Comparison of ENCODE assay signal across 13 mouse cellular contexts in genomic region chr13:63268776-63269175, GRCm38 (mm10).
DNase-seq lines count a peak whose midpoint lies in the region; ATAC-seq and TF ChIP-seq lines count a peak whose summit lies in the region.
"Had no signal": no experiment of that assay in that cellular context is flagged by ENCODE, and none has a peak within 500 bp of the region (broad histone marks: within the 10 kb centered on the region; RNA-seq: fewer than 3 reads in every experiment).

No protein-coding gene starts in this region.

- peaks cover 12% of the 10 kb centered on the region for H3K79me2 ChIP-seq in heart, adult 2 months (replicated peaks; ENCODE audit: control insufficient read depth, insufficient read depth, low read length)
- peaks cover 39% of the 10 kb centered on the region for H3K79me2 ChIP-seq in liver, adult 2 months (ENCODE audit: control insufficient read depth, insufficient read depth, low read length)

- no peak for DNase-seq in heart, adult 2 months
- no peak for DNase-seq in heart, postnatal 10 days
- DNase-seq in liver, adult 2 months (ENCODE audit: extremely low read depth, low read depth, low spot score): no peak
- no peak for DNase-seq in liver, embryonic 11.5 days (ENCODE audit: low spot score)
- no peak for DNase-seq in embryo, embryonic 9.5 days (ENCODE audit: extremely low spot score)
- DNase-seq in gastrocnemius, postnatal 4 days (ENCODE audit: low spot score in 2 of 2): no peak
- DNase-seq: adrenal gland, postnatal 36 days; lung, postnatal 14 days; spleen, adult 18-20 months had no signal

- no peak for TF ChIP-seq CTCF in heart, adult 2 months (IDR thresholded peaks at IDR 0.05)
- no peak for TF ChIP-seq CTCF in liver, adult 2 months (IDR thresholded peaks at IDR 0.05; ENCODE audit: low read depth, low read length)

- TF ChIP-seq EP300 in heart, adult 2 months (IDR thresholded peaks at IDR 0.05; ENCODE audit: insufficient read depth, low read depth, low read length): no peak

- H3K36me3 ChIP-seq in heart, adult 2 months (ENCODE audit: control insufficient read depth, insufficient read depth, low read length): peaks cover 56% of the 10 kb centered on the region
- H3K36me3 ChIP-seq in liver, adult 2 months (ENCODE audit: control insufficient read depth, insufficient read depth, low read length): peaks cover 3% of the 10 kb centered on the region; the same call in 1 of the 2 replicates
- H3K36me3 ChIP-seq in liver, embryonic 11.5 days (ENCODE audit: control insufficient read depth, insufficient read depth, low read length): 0 out of 2 replicates have a peak, but pooled peaks cover 3% of the 10 kb centered on the region
- no peaks in the 10 kb centered on the region for H3K36me3 ChIP-seq in intestine, embryonic 16.5 days (ENCODE audit: control insufficient read depth, insufficient read depth, low read length)
- H3K36me3 ChIP-seq in stomach, embryonic 16.5 days (ENCODE audit: control insufficient read depth, insufficient read depth, low read length): no peaks in the 10 kb centered on the region
- H3K36me3 ChIP-seq: midbrain, embryonic 13.5 days had no signal

- TF ChIP-seq POLR2A in heart, adult 2 months (IDR thresholded peaks at IDR 0.05; ENCODE audit: insufficient read depth, low read depth, low read length): no peak
- no peak for TF ChIP-seq POLR2A in liver, adult 2 months (IDR thresholded peaks at IDR 0.05; ENCODE audit: extremely low read depth, insufficient read depth, low read length)

- intact Hi-C loops in heart, adult 2 months (cut with DNase I): no loop called here
- intact Hi-C loops in heart, postnatal 10 days (cut with DNase I): no loop called here

- H3K9ac ChIP-seq in heart, adult 2 months (ENCODE audit: low read depth, low read length): no peak overlapping the region
- H3K9ac ChIP-seq in liver, adult 2 months (ENCODE audit: low read depth, low read length): no peak overlapping the region
- H3K9ac ChIP-seq in liver, embryonic 11.5 days (ENCODE audit: low read depth, low read length): no peak overlapping the region
- no peak overlapping the region for H3K9ac ChIP-seq in intestine, embryonic 16.5 days (ENCODE audit: low read depth, low read length)
- H3K9ac ChIP-seq in stomach, embryonic 16.5 days (ENCODE audit: low read length): no peak overlapping the region
- H3K9ac ChIP-seq: hindbrain, embryonic 14.5 days; midbrain, embryonic 13.5 days had no signal

- no peak overlapping the region for H3K4me3 ChIP-seq in heart, adult 2 months
- no peak overlapping the region for H3K4me3 ChIP-seq in liver, adult 2 months (ENCODE audit: insufficient read depth, low read depth, low read length)
- H3K4me3 ChIP-seq in liver, embryonic 11.5 days (ENCODE audit: low read depth, low read length): no peak overlapping the region
- no peak overlapping the region for H3K4me3 ChIP-seq in intestine, embryonic 16.5 days (ENCODE audit: low read length)
- H3K4me3 ChIP-seq in stomach, embryonic 16.5 days (replicated peaks; ENCODE audit: low read length): no peak overlapping the region
- H3K4me3 ChIP-seq: midbrain, embryonic 13.5 days had no signal

- peak overlapping the region; percentile 45 for H3K27ac ChIP-seq in heart, adult 2 months
- peak overlapping the region; percentile 34; the same call in 1 of the 2 replicates for H3K27ac ChIP-seq in liver, adult 2 months (replicated peaks; ENCODE audit: insufficient read depth, low read depth, low read length)
- no peak overlapping the region for H3K27ac ChIP-seq in liver, embryonic 11.5 days (ENCODE audit: low read depth, low read length)
- H3K27ac ChIP-seq in intestine, embryonic 16.5 days (ENCODE audit: low read length): peak overlapping the region; percentile 94
- H3K27ac ChIP-seq in stomach, embryonic 16.5 days (ENCODE audit: low read length): peak overlapping the region; percentile 87
- H3K27ac ChIP-seq: hindbrain, embryonic 14.5 days; midbrain, embryonic 13.5 days had no signal

- no peaks in the 10 kb centered on the region for H3K9me3 ChIP-seq in liver, embryonic 11.5 days (ENCODE audit: control insufficient read depth, low read length)
- no peaks in the 10 kb centered on the region for H3K9me3 ChIP-seq in intestine, embryonic 16.5 days (ENCODE audit: control insufficient read depth, low read length)
- no peaks in the 10 kb centered on the region for H3K9me3 ChIP-seq in stomach, embryonic 16.5 days (replicated peaks; ENCODE audit: control insufficient read depth, low read length)
- H3K9me3 ChIP-seq: midbrain, embryonic 13.5 days had no signal

- H3K4me1 ChIP-seq in heart, adult 2 months (ENCODE audit: control insufficient read depth, insufficient read depth, low read length): peaks cover 28% of the 10 kb centered on the region
- peaks cover 25% of the 10 kb centered on the region for H3K4me1 ChIP-seq in liver, adult 2 months (ENCODE audit: control insufficient read depth, insufficient read depth, low read length)
- H3K4me1 ChIP-seq in liver, embryonic 11.5 days (replicated peaks; ENCODE audit: control insufficient read depth, insufficient read depth, low read length): peaks cover 6% of the 10 kb centered on the region
- H3K4me1 ChIP-seq in intestine, embryonic 16.5 days (ENCODE audit: control insufficient read depth, insufficient read depth, low read length): peaks cover 30% of the 10 kb centered on the region
- peaks cover 51% of the 10 kb centered on the region for H3K4me1 ChIP-seq in stomach, embryonic 16.5 days (ENCODE audit: control insufficient read depth, insufficient read depth, low read length)

- no peaks in the 10 kb centered on the region for H3K27me3 ChIP-seq in heart, adult 2 months (ENCODE audit: control insufficient read depth, insufficient read depth, low read length)
- H3K27me3 ChIP-seq in liver, adult 2 months (ENCODE audit: control insufficient read depth, insufficient read depth, low read length): no peaks in the 10 kb centered on the region
- peaks cover 5% of the 10 kb centered on the region; the same call in 1 of the 2 replicates for H3K27me3 ChIP-seq in liver, embryonic 11.5 days (replicated peaks; ENCODE audit: control insufficient read depth, insufficient read depth, low read length)
- H3K27me3 ChIP-seq in intestine, embryonic 16.5 days (replicated peaks; ENCODE audit: control insufficient read depth, insufficient read depth, low read length): no peaks in the 10 kb centered on the region
- H3K27me3 ChIP-seq in stomach, embryonic 16.5 days (ENCODE audit: control insufficient read depth, insufficient read depth, low read length): no peaks in the 10 kb centered on the region

- WGBS in heart, adult 2 months: 42% methylated on average over 1 of the region's 1 CpGs
- WGBS in liver, adult 2 months: 54% methylated on average over 1 of the region's 1 CpGs
- WGBS in liver, embryonic 11.5 days: 83% methylated on average over 1 of the region's 1 CpGs
- WGBS in intestine, embryonic 16.5 days: 68% methylated on average over 1 of the region's 1 CpGs
- WGBS in stomach, embryonic 16.5 days: 38% methylated on average over 1 of the region's 1 CpGs

- ATAC-seq in liver, embryonic 11.5 days (replicated peaks; ENCODE audit: low FRiP score): no peak
- ATAC-seq in intestine, embryonic 16.5 days: peak; percentile 50
- no peak for ATAC-seq in stomach, embryonic 16.5 days (ENCODE audit: insufficient read depth, low FRiP score)
- ATAC-seq: midbrain, embryonic 13.5 days had no signal

- H3K4me2 ChIP-seq in liver, embryonic 11.5 days: no peak overlapping the region
- peak overlapping the region; percentile 30 for H3K4me2 ChIP-seq in intestine, embryonic 16.5 days (ENCODE audit: low read depth, low read length)
- H3K4me2 ChIP-seq in stomach, embryonic 16.5 days (ENCODE audit: low read depth, low read length): peak overlapping the region; percentile 19; the same call in 1 of the 2 replicates
- H3K4me2 ChIP-seq: hindbrain, embryonic 14.5 days; midbrain, embryonic 13.5 days had no signal
